Mouse (Mus musculus): ENCODE measurements around the gene Olfr73. TPM values are rescaled to one million over a fixed set of nuclear protein-coding genes. Genes with fewer than 3 reads are reported as not detected.

The Olfr73 gene
- not detected for total RNA-seq (2023)

GRCm38 (mm10) chr2:88037599-88037998, at the start of gene Olfr73:
TSS of gene Olfr73 (minus strand) at chr2:88037699.

GRCm38 (mm10) chr2:88071730-88072129, 34.2 kb upstream of the Olfr73 start, which contains the start of gene Olfr1163:
TSS of gene Olfr1163 (minus strand) at chr2:88071830.

GRCm38 (mm10) chr2:88051029-88051428, 13.5 kb upstream of the Olfr73 start, which contains the start of gene Olfr1162:
TSS of gene Olfr1162 (minus strand) at chr2:88051129.

GRCm38 (mm10) chr2:88022474-88022873, 15.0 kb downstream of the Olfr73 start, which contains the start of gene Olfr1161:
TSS of gene Olfr1161 (plus strand) at chr2:88022774.

GRCm38 (mm10) chr2:88007515-88008318, 29.8 kb downstream of the Olfr73 start, which contains the start of gene Olfr1160:
TSS of gene Olfr1160 (minus strand) at chr2:88008268.

GRCm38 (mm10) chr2:87989813-87990212, 47.7 kb downstream of the Olfr73 start, which contains the start of gene Olfr1158:
TSS of gene Olfr1158 (plus strand) at chr2:87990113.

Other genes starting within 250 kb of the Olfr73 start
- not detected for gene Olfr1143, start 237.1 kb downstream of the Olfr73 start, total RNA-seq (2023)
- not detected for gene Olfr1145, start 227.9 kb downstream of the Olfr73 start, total RNA-seq (2023)
- not detected for gene Olfr1148, start 207.2 kb downstream of the Olfr73 start, total RNA-seq (2023)
- gene Olfr1150-ps1, start 193.7 kb downstream of the Olfr73 start, total RNA-seq (2023) = not detected
- gene Olfr1151, start 181.8 kb downstream of the Olfr73 start, total RNA-seq (2023) = not detected
- not detected for gene Olfr1152, start 171.2 kb downstream of the Olfr73 start, total RNA-seq (2023)
- gene Olfr1153, start 142.7 kb downstream of the Olfr73 start, total RNA-seq (2023) = not detected
- gene Olfr1154, start 132.5 kb downstream of the Olfr73 start, total RNA-seq (2023) = not detected
- not detected for gene Olfr1155, start 92.6 kb downstream of the Olfr73 start, total RNA-seq (2023)
- gene Olfr1156, start 84.6 kb downstream of the Olfr73 start, total RNA-seq (2023) = not detected
- not detected for gene Olfr1157, start 69.4 kb downstream of the Olfr73 start, total RNA-seq (2023)
- gene Olfr74, start 63.0 kb downstream of the Olfr73 start, total RNA-seq (2023) = not detected
- not detected for gene Olfr1158, start 47.6 kb downstream of the Olfr73 start, total RNA-seq (2023)
- gene Olfr1160, start 29.4 kb downstream of the Olfr73 start, total RNA-seq (2023) = not detected
- gene Olfr1161, start 14.9 kb downstream of the Olfr73 start, total RNA-seq (2023) = not detected
- gene Olfr1162, start 13.4 kb upstream of the Olfr73 start, total RNA-seq (2023) = not detected
- gene Olfr1163, start 34.1 kb upstream of the Olfr73 start, total RNA-seq (2023) = not detected
- gene Olfr1164, start 56.3 kb upstream of the Olfr73 start, total RNA-seq (2023) = not detected
- gene Olfr1166, start 90.6 kb upstream of the Olfr73 start, total RNA-seq (2023) = not detected
- gene Olfr1167, start 117.5 kb upstream of the Olfr73 start, total RNA-seq (2023) = not detected
- not detected for gene Olfr1168, start 144.2 kb upstream of the Olfr73 start, total RNA-seq (2023)
- gene Olfr1170, start 190.6 kb upstream of the Olfr73 start, total RNA-seq (2023) = not detected
- gene Olfr1173, start 242.2 kb upstream of the Olfr73 start, total RNA-seq (2023) = not detected

All from neutrophil, adult 83 days (primary cell).